Mouse (Mus musculus): Measurements from ENCODE around the gene 4930579F01Rik.
"Not testable (repeated sequence)": the region's sequence is repeated elsewhere in the genome, so short reads cannot be mapped to it uniquely, and the experiment has no call there.

The 4930579F01Rik gene

GRCm38 (mm10) chr3:138144060-138144641, 49.5 kb downstream of the 4930579F01Rik start:
- DNase-seq = peak; percentile 50

DNA sequence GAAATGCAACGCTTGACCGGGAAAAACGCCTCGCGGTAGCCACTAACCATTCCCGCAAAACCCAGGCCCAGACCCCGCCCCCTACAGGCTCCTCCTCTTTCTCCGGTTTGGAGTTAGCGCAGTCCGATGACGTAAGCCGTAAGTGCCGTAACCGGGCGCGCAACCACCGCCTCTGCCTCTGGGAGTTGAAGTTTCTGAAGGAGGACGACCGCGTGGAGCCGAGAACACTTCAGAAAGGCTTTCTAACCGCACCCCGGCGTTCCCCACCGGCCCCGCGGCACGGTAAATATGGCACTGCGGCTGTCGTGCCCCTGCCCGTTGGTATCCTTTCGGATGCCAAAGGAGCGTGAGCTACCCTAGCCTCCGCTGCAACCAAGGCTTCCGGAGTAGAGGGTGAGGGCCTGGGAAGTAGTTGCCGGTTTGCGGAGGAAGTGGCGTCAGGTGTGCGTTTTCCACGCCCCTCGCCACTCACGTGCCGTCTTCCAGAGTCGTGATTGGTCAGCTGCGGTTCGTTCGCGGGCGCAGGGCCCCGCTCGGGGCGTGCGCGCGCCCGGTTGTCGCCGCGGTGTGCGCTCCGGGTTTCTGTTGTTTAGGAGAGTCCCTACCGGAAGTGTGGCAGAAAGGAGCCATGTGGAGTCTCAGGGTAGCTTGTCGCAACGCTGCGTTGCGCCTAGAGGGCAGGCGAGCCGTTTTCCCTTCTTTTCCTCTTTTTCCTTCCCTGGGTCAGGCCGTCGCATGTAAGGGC, 50.1 kb downstream of the 4930579F01Rik start, which contains the start of gene Trmt10a:
Gene Trmt10a (plus strand): TSS at position 134 of the 745 bp plus-strand sequence.
- DNase-seq = peak; percentile 98

- DNase-seq = no peak
Measured at GRCm38 (mm10) chr3:138142733-138143314, 50.8 kb downstream of the 4930579F01Rik start.

DNA sequence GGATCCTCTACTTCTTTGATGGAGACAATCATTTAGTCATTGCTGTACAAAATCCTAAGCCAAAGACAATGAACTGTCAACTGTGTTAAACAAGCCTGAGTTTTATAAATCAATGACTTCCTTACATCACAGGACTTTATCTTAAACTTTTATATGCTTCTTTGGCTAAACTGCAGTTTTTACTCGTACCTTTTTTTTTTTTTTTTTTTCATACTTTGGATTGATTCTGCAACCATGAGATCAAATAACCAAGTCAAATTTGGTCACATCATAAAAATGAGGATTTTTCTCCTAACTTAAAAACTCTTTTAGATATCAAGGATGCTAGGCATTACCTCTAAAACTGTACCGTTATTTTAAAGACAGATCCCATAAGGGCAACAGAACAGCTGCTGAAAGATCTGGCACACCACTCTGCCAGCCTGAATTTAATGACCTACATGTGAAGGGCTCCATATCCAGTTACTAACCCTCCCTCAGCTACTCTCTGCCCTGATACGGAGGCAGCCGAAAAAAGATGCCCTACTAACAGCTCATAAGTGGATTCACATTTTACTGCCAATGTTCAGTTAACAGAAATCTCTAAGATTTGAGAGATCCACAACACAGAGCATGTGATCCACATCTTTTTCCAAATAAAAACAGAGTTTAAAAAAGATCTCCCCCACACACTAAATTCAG, 51.4 kb downstream of the 4930579F01Rik start:
- DNase-seq = peak; percentile 23

DNA sequence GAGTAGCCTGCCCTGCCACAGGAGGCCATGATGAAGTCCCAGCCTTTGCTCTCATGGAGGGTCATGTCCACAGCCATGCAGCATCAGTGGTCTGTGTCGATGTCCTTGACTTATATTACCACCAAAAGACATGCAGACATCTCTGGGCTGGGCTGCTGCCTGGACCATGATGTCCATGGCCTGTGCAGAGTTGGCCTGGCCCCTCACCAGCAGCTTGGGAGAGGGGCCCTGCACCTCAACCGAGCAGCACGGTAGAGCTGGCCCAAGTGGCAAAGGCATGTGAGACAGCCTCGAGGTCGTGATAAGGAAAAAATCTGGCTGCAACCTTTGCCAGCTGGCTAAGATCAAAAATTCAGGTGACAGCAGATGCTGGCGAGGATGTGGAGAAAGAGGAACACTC, 54.0 kb downstream of the 4930579F01Rik start:
- no peak for DNase-seq

DNA sequence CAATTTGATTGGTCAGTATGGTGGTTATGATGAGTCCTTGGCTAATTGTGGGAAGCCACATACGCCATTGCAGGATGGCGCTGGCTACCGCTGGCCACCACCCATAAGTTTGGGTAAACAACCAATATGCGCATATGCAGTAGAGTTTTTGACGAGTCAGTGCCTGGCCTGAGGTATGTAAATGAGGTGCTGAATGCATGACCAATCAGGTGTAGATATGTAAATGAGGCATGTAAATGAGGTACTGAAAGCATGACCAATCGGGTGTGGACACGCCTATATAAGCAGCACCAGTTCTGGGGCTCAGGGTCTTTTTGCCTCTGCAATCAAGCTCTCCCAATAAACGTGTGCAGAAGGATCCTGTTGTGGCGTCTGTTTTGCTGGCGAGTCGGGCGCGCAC, 55.5 kb downstream of the 4930579F01Rik start:
- not testable (repeated sequence) for DNase-seq

- no peak for DNase-seq
Measured at GRCm38 (mm10) chr3:138134528-138134927, 59.1 kb downstream of the 4930579F01Rik start.

GRCm38 (mm10) chr3:138133916-138134315, 59.7 kb downstream of the 4930579F01Rik start:
- DNase-seq = no peak

DNA sequence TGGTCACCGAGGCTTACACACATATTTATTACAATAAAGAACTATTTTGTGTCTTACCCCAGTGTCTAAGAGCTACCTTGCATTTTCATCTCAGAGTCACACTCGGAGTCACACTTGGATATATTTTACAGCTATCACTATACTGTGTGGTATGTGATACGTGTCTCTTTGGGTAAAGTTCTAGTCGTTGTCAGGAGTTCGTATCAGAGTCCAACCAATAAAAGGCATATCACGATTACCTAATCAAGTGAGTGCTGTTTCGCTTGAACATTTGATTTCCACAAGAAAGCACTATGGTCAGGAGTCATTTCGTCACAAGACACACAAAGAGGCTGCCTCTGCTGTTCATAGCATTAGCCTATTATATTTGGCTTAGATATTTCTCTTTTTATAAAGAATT, 60.2 kb downstream of the 4930579F01Rik start:
- DNase-seq = no peak

DNA sequence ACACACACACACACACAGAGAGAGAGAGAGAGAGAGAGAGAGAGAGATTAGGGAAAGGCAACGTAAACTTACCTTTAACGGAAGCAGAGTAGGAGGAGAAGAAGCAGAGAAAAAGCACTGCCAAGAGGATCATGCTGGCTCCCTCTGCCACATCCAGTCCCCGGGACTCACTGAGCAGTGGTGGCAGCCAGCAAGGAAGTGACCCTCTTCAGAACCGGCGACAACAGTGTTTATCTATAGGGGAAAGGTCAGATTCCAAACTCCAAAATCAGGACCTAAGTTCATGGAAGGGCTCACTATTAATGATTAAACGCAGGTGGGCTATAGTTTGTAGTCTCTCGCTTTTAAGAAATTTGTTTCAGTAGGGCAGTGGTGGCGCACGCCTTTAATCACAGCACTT, 62.5 kb downstream of the 4930579F01Rik start:
- no peak for DNase-seq

GRCm38 (mm10) chr3:138130692-138131091, 62.9 kb downstream of the 4930579F01Rik start:
- no peak for DNase-seq

- DNase-seq = no peak
Measured at GRCm38 (mm10) chr3:138129110-138129509, 64.5 kb downstream of the 4930579F01Rik start.

GRCm38 (mm10) chr3:138123842-138124241, 69.8 kb downstream of the 4930579F01Rik start:
- DNase-seq = no peak

DNA sequence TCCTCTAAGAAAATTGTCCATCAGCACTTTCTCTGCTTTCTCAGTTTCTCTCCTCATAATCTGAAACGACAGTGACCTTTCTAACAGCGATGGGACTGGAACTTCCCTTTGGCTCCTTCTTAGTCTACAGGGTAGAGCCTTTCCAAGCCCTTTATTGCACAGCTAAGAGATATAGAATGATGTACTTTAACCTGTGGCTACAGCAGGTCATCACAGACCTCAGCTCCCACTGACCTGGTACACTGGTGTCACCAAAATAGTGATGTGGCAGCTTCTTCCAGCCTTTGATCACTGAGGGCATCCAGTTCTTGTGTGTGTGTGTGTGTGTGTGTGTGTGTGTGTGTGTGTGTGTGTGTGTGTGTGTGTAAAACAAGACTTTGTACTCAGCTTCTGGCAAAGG, 72.2 kb downstream of the 4930579F01Rik start:
- DNase-seq = no peak

GRCm38 (mm10) chr3:138119444-138120105, 74.0 kb downstream of the 4930579F01Rik start:
- no peak for DNase-seq

DNA sequence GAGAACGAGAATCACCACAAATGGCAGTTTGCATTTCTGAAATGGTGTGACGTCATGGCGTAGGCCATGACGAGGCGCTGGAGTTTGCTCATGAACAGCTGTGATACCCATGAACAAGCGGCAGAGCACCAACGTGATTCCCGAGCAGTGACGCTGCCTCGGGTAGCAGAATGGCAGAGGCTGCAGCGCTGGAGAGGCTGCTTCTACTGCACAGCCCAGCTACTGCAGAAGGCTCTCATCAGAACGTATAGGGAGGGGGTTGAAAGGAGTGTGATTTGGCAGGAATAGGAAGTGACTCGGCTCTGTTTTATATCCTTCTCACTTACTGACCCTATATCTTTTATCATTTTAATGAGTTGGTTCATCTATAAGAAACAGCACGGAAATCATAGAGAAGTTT, 74.8 kb downstream of the 4930579F01Rik start:
- DNase-seq = no peak

DNA sequence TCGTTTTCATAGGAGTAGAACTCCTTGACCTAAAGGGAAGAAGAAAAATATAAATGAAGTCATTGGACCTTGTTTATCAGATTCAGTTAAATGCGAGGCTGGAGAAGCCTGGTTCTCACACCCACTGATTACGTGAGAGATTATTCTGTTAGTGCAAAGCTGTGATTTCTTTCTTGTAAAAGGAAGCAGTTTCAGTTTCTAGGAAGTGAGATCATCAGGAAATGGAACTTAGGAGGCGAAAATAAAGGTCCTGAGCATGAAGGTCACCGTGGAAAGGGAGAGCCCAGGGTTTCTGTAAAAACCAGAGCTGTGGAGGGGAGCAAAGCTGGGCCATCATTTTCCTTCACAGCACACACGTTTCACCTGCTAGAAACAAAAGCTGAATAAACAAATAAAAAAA, 75.2 kb downstream of the 4930579F01Rik start:
- no peak for DNase-seq

DNA sequence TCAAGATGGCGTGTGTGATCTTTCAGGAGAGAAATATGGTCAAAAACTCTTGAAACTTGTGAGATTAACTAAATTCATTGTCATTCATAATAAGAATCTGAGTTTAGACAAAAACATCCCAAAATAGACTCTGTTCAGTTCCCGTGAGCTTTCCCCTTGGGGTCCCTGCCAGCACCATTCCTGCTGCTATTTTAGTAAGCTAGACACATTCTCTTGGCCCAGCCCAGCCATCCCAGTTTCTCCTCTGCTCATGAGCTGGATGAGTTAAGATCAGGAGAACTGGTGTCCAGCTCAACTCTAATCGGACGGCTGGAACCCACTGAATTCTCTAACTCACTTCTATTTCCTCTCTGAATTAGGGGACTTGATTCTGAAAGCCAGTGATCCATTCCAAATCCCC, 76.8 kb downstream of the 4930579F01Rik start:
- no peak for DNase-seq

GRCm38 (mm10) chr3:138114106-138114505, 79.5 kb downstream of the 4930579F01Rik start:
- DNase-seq = no peak
